Mouse (Mus musculus): Measurements from ENCODE around the gene Dhx58. TPM values are rescaled to one million over a fixed set of nuclear protein-coding genes. Genes with fewer than 3 reads are reported as not detected.

Gene Dhx58
- total RNA-seq, 2 experiments from 2014 or later: 1.5 to 3.4 TPM

Other genes starting within 250 kb of the Dhx58 start
- 100 to 1,000 TPM; 126 to 127 TPM for gene Klhl11, start 231.5 kb downstream of the Dhx58 start, total RNA-seq (2021)
- gene Acly, start 176.3 kb downstream of the Dhx58 start, total RNA-seq (2021): 100 to 1,000 TPM; 103 to 109 TPM
- 1 to 10 TPM in 1 of 2 experiments, under 1 TPM in 1; 0.82 to 1.3 TPM for gene Ttc25, start 158.7 kb downstream of the Dhx58 start, total RNA-seq (2021)
- gene Cnp, start 129.4 kb downstream of the Dhx58 start, total RNA-seq (2021): 100 to 1,000 TPM; 246 to 256 TPM
- 10 to 100 TPM; 12.5 to 15.1 TPM for gene Nkiras2, start 85.0 kb downstream of the Dhx58 start, total RNA-seq (2021)
- gene Dnajc7, start 84.1 kb downstream of the Dhx58 start, total RNA-seq (2021): 100 to 1,000 TPM; 249 to 265 TPM
- gene Zfp385c, start 11.8 kb downstream of the Dhx58 start, total RNA-seq (2021): under 1 TPM; 0.15 to 0.66 TPM
- gene Kat2a, start 8.2 kb upstream of the Dhx58 start, total RNA-seq (2021): 10 to 100 TPM; 53.0 to 54.4 TPM
- gene Hspb9, start 9.6 kb upstream of the Dhx58 start, total RNA-seq (2021): not detected
- gene Rab5c, start 33.9 kb upstream of the Dhx58 start, total RNA-seq (2021): 100 to 1,000 TPM; 143 to 149 TPM
- 1 to 10 TPM; 1.7 TPM for gene Kcnh4, start 55.7 kb upstream of the Dhx58 start, total RNA-seq (2021)
- not detected for gene Hcrt, start 58.7 kb upstream of the Dhx58 start, total RNA-seq (2021)
- 1 to 10 TPM; 6.2 to 9.9 TPM for gene Ghdc, start 66.7 kb upstream of the Dhx58 start, total RNA-seq (2021)
- gene Stat5b, start 146.5 kb upstream of the Dhx58 start, total RNA-seq (2021): 10 to 100 TPM; 11.7 to 12.7 TPM
- 1 to 10 TPM; 1.1 to 1.5 TPM for gene Stat5a, start 155.1 kb upstream of the Dhx58 start, total RNA-seq (2021)
- 10 to 100 TPM; 34.2 to 44.7 TPM for gene Stat3, start 235.3 kb upstream of the Dhx58 start, total RNA-seq (2021)